Mouse (Mus musculus): ENCODE data around the gene Mttp. TPM values are rescaled to one million over a fixed set of nuclear protein-coding genes. Genes with fewer than 3 reads are reported as not detected.

Mttp gene
- polyA plus RNA-seq, 1 experiment from 2014 or later, result 48.8 TPM

GRCm38 (mm10) chr3:138060429-138060828, 84.3 kb downstream of the Mttp start:
- no peak overlapping the region for H3K27ac ChIP-seq (ENCODE audit: low read length)
- no peak for ATAC-seq (ENCODE audit: low read depth)
- no peak overlapping the region for H3K4me2 ChIP-seq (ENCODE audit: low read depth, low read length)
- no peaks in the 10 kb centered on the region for H3K36me3 ChIP-seq (ENCODE audit: control insufficient read depth, insufficient read depth)
- H3K27me3 ChIP-seq (ENCODE audit: control insufficient read depth, insufficient read depth, low read depth, low read length), result no peaks in the 10 kb centered on the region
- WGBS (ENCODE audit: insufficient replicate concordance), result 50% methylated on average over 7 of the region's 7 CpGs
- H3K9me3 ChIP-seq (replicated peaks; ENCODE audit: control insufficient read depth, low read length), result no peaks in the 10 kb centered on the region
- H3K4me1 ChIP-seq (ENCODE audit: control insufficient read depth, low read depth, low read length), result no peaks in the 10 kb centered on the region; the same call in 1 of the 2 replicates
- no peak overlapping the region for H3K9ac ChIP-seq (ENCODE audit: low read depth, low read length)
- no peak overlapping the region for H3K4me3 ChIP-seq (ENCODE audit: low read depth, low read length)

GRCm38 (mm10) chr3:138058226-138058625, 86.5 kb downstream of the Mttp start:
- Histone ChIP-seq H3K9me3 (replicated peaks; ENCODE audit: control insufficient read depth, low read length) (no peaks in the 10 kb centered on the region), H3K27me3 (ENCODE audit: control insufficient read depth, insufficient read depth, low read depth, low read length) (no peaks in the 10 kb centered on the region), H3K36me3 (ENCODE audit: control insufficient read depth, insufficient read depth) (no peaks in the 10 kb centered on the region), H3K4me3 (ENCODE audit: low read depth, low read length) (no peak overlapping the region), H3K4me2 (ENCODE audit: low read depth, low read length) (no peak overlapping the region), H3K9ac (ENCODE audit: low read depth, low read length) (no peak overlapping the region), H3K27ac (ENCODE audit: low read length) (no peak overlapping the region), H3K4me1 (ENCODE audit: control insufficient read depth, low read depth, low read length) (no peaks in the 10 kb centered on the region; the same call in 1 of the 2 replicates)
- WGBS (ENCODE audit: insufficient replicate concordance), result 51% methylated on average over 4 of the region's 4 CpGs
- no peak for ATAC-seq (ENCODE audit: low read depth)

GRCm38 (mm10) chr3:138056976-138057375, 87.8 kb downstream of the Mttp start:
- no peak overlapping the region for H3K9ac ChIP-seq (ENCODE audit: low read depth, low read length)
- ATAC-seq (ENCODE audit: low read depth), result no peak
- H3K4me2 ChIP-seq (ENCODE audit: low read depth, low read length), result no peak overlapping the region
- no peaks in the 10 kb centered on the region for H3K9me3 ChIP-seq (replicated peaks; ENCODE audit: control insufficient read depth, low read length)
- no peak overlapping the region for H3K4me3 ChIP-seq (ENCODE audit: low read depth, low read length)
- H3K36me3 ChIP-seq (ENCODE audit: control insufficient read depth, insufficient read depth), result no peaks in the 10 kb centered on the region
- H3K4me1 ChIP-seq (ENCODE audit: control insufficient read depth, low read depth, low read length), result no peaks in the 10 kb centered on the region; the same call in 1 of the 2 replicates
- no peak overlapping the region for H3K27ac ChIP-seq (ENCODE audit: low read length)
- 69% methylated on average over 7 of the region's 7 CpGs for WGBS (ENCODE audit: insufficient replicate concordance)
- H3K27me3 ChIP-seq (ENCODE audit: control insufficient read depth, insufficient read depth, low read depth, low read length), result no peaks in the 10 kb centered on the region

- H3K4me2 ChIP-seq (ENCODE audit: low read depth, low read length), result no peak overlapping the region
- no peaks in the 10 kb centered on the region for H3K9me3 ChIP-seq (replicated peaks; ENCODE audit: control insufficient read depth, low read length)
- H3K36me3 ChIP-seq (ENCODE audit: control insufficient read depth, insufficient read depth), result no peaks in the 10 kb centered on the region
- H3K9ac ChIP-seq (ENCODE audit: low read depth, low read length), result no peak overlapping the region
- H3K27me3 ChIP-seq (ENCODE audit: control insufficient read depth, insufficient read depth, low read depth, low read length), result no peaks in the 10 kb centered on the region
- 19% methylated on average over 4 of the region's 4 CpGs for WGBS (ENCODE audit: insufficient replicate concordance)
- no peak for ATAC-seq (ENCODE audit: low read depth)
- H3K4me1 ChIP-seq (ENCODE audit: control insufficient read depth, low read depth, low read length), result no peaks in the 10 kb centered on the region
- H3K27ac ChIP-seq (ENCODE audit: low read length), result peak overlapping the region; percentile 31; the same call in 1 of the 2 replicates
- no peak overlapping the region for H3K4me3 ChIP-seq (ENCODE audit: low read depth, low read length)
Measured at GRCm38 (mm10) chr3:138053969-138054368, 90.8 kb downstream of the Mttp start.

- Histone ChIP-seq H3K36me3 (ENCODE audit: control insufficient read depth, insufficient read depth) (no peaks in the 10 kb centered on the region), H3K9ac (ENCODE audit: low read depth, low read length) (no peak overlapping the region), H3K4me1 (ENCODE audit: control insufficient read depth, low read depth, low read length) (no peaks in the 10 kb centered on the region), H3K4me3 (ENCODE audit: low read depth, low read length) (no peak overlapping the region), H3K4me2 (ENCODE audit: low read depth, low read length) (no peak overlapping the region), H3K9me3 (replicated peaks; ENCODE audit: control insufficient read depth, low read length) (no peaks in the 10 kb centered on the region), H3K27ac (ENCODE audit: low read length) (no peak overlapping the region), H3K27me3 (ENCODE audit: control insufficient read depth, insufficient read depth, low read depth, low read length) (no peaks in the 10 kb centered on the region)
- no peak for ATAC-seq (ENCODE audit: low read depth)
- WGBS (ENCODE audit: insufficient replicate concordance), result 51% methylated on average over 3 of the region's 3 CpGs
Measured at GRCm38 (mm10) chr3:138051431-138051830, 93.3 kb downstream of the Mttp start.

- no peak overlapping the region for H3K9ac ChIP-seq (ENCODE audit: low read depth, low read length)
- WGBS (ENCODE audit: insufficient replicate concordance), result 59% methylated on average over 11 of the region's 11 CpGs
- no peaks in the 10 kb centered on the region for H3K36me3 ChIP-seq (ENCODE audit: control insufficient read depth, insufficient read depth)
- no peak for ATAC-seq (ENCODE audit: low read depth)
- no peaks in the 10 kb centered on the region for H3K4me1 ChIP-seq (ENCODE audit: control insufficient read depth, low read depth, low read length)
- H3K27ac ChIP-seq (ENCODE audit: low read length), result no peak overlapping the region
- H3K27me3 ChIP-seq (ENCODE audit: control insufficient read depth, insufficient read depth, low read depth, low read length), result no peaks in the 10 kb centered on the region
- no peak overlapping the region for H3K4me2 ChIP-seq (ENCODE audit: low read depth, low read length)
- no peaks in the 10 kb centered on the region for H3K9me3 ChIP-seq (replicated peaks; ENCODE audit: control insufficient read depth, low read length)
- H3K4me3 ChIP-seq (ENCODE audit: low read depth, low read length), result no peak overlapping the region
Measured at GRCm38 (mm10) chr3:138050772-138051171, 94.0 kb downstream of the Mttp start.

GRCm38 (mm10) chr3:138049555-138049954, 95.2 kb downstream of the Mttp start:
- ATAC-seq (ENCODE audit: low read depth), result no peak
- H3K27ac ChIP-seq (ENCODE audit: low read length), result no peak overlapping the region
- WGBS (ENCODE audit: insufficient replicate concordance), result 68% methylated on average over 6 of the region's 6 CpGs

GRCm38 (mm10) chr3:138043316-138043715, 101.5 kb downstream of the Mttp start:
- Histone ChIP-seq H3K9me3 (replicated peaks; ENCODE audit: control insufficient read depth, low read length) (no peaks in the 10 kb centered on the region), H3K27ac (ENCODE audit: low read length) (no peak overlapping the region), H3K9ac (ENCODE audit: low read depth, low read length) (no peak overlapping the region), H3K36me3 (ENCODE audit: control insufficient read depth, insufficient read depth) (no peaks in the 10 kb centered on the region), H3K4me2 (ENCODE audit: low read depth, low read length) (no peak overlapping the region), H3K27me3 (ENCODE audit: control insufficient read depth, insufficient read depth, low read depth, low read length) (no peaks in the 10 kb centered on the region), H3K4me3 (ENCODE audit: low read depth, low read length) (no peak overlapping the region), H3K4me1 (ENCODE audit: control insufficient read depth, low read depth, low read length) (no peaks in the 10 kb centered on the region)
- 66% methylated on average over 7 of the region's 7 CpGs for WGBS (ENCODE audit: insufficient replicate concordance)
- no peak for ATAC-seq (ENCODE audit: low read depth)

More at GRCm38 (mm10) chr3:138049555-138049954, 95.2 kb downstream of the Mttp start:
- no peak overlapping the region for H3K4me3 ChIP-seq (ENCODE audit: low read depth, low read length)
- no peaks in the 10 kb centered on the region for H3K36me3 ChIP-seq (ENCODE audit: control insufficient read depth, insufficient read depth)
- H3K9ac ChIP-seq (ENCODE audit: low read depth, low read length), result no peak overlapping the region
- H3K9me3 ChIP-seq (replicated peaks; ENCODE audit: control insufficient read depth, low read length), result no peaks in the 10 kb centered on the region
- no peaks in the 10 kb centered on the region for H3K27me3 ChIP-seq (ENCODE audit: control insufficient read depth, insufficient read depth, low read depth, low read length)
- H3K4me1 ChIP-seq (ENCODE audit: control insufficient read depth, low read depth, low read length), result no peaks in the 10 kb centered on the region
- no peak overlapping the region for H3K4me2 ChIP-seq (ENCODE audit: low read depth, low read length)

- no peak overlapping the region for H3K4me3 ChIP-seq (ENCODE audit: low read depth, low read length)
- no peak overlapping the region for H3K9ac ChIP-seq (ENCODE audit: low read depth, low read length)
- H3K9me3 ChIP-seq (replicated peaks; ENCODE audit: control insufficient read depth, low read length), result no peaks in the 10 kb centered on the region
- no peaks in the 10 kb centered on the region for H3K4me1 ChIP-seq (ENCODE audit: control insufficient read depth, low read depth, low read length)
- H3K4me2 ChIP-seq (ENCODE audit: low read depth, low read length), result no peak overlapping the region
- H3K27me3 ChIP-seq (ENCODE audit: control insufficient read depth, insufficient read depth, low read depth, low read length), result no peaks in the 10 kb centered on the region
- ATAC-seq (ENCODE audit: low read depth), result no peak
- no peaks in the 10 kb centered on the region for H3K36me3 ChIP-seq (ENCODE audit: control insufficient read depth, insufficient read depth)
- WGBS (ENCODE audit: insufficient replicate concordance), result 68% methylated on average over 3 of the region's 3 CpGs
- H3K27ac ChIP-seq (ENCODE audit: low read length), result no peak overlapping the region
Measured at GRCm38 (mm10) chr3:138041591-138042301, 103.0 kb downstream of the Mttp start.
